Mouse (Mus musculus) cerebellum, postnatal 36 days (tissue): ENCODE measurements around the gene Gm10721.
"Not testable (repeated sequence)": the region's sequence is repeated elsewhere in the genome, so short reads cannot be mapped to it uniquely, and the experiment has no call there.

Experiments
- DNase-seq, 2 experiments: peaks; one replicate each; pipeline ENCODE4 v3.0.0; 2021 to 2022; ENCODE audit warnings: mixed read lengths in 2 of 2

The Gm10721 gene

GRCm38 (mm10) chr9:3012733-3013279 is at the start of gene Gm10721:
TSS of gene Gm10721 (plus strand) at chr9:3013140.
- DNase-seq, result not testable (repeated sequence)

DNA sequence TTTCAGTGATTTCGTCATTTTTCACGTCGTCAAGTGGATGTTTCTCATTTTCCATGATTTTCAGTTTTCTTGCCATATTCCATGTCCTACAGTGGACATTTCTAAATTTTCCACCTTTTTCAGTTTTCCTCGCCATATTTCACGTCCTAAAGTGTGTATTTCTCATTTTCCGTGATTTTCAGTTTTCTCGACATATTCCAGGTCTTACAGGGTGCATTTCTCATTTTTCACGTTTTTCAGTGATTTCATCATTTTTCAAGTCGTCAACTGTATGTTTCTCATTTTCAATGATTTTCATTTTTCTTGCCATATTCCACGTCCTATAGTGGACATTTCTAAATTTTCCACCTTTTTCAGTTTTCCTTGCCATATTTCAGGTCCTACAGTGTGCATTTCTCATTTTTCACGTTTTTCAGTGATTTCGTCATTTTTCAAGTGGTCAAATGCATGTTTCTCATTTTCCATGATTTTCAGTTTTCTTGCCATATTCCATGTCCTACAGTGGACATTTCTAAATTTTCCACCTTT is 12.4 kb upstream of the Gm10721 start, which contains the start of gene Gm10722:
TSS of gene Gm10722 (plus strand) at position 478 of the 528 bp plus-strand sequence.
- not testable (repeated sequence) for DNase-seq

- DNase-seq, result peak in 1 of 2 experiments; percentile 5
Measured at GRCm38 (mm10) chr9:3001006-3001405, 11.9 kb upstream of the Gm10721 start.

GRCm38 (mm10) chr9:3001948-3002659 is 10.8 kb upstream of the Gm10721 start:
- peak; percentile 85 to 88 for DNase-seq

DNA sequence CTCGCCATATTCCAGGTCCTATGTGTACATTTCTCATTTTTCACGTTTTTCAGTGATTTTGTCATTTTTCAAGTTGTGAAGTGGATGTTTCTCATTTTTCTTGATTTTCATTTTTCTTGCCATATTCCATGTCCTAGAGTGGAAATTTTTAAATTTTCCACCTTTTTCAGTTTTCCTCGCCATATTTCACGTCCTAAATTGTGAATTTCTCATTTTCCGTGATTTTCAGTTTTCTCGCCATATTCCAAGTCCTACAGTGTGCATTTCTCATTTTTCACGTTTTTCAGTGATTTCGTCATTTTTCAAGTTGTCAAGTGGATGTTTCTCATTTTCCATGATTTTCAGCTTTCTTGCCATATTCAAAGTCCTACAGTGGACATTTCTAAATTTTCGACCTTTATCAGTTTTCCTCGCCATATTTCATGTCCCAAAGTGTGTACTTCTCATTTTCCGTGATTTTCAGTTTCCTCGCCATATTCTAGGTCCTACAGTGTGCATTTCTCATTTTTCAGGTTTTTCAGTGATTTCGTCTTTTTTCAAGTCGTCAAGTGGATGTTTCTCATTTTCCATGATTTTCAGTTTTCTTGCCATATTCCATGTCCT is 10.0 kb upstream of the Gm10721 start, which contains the start of gene Gm11168:
TSS of gene Gm11168 (plus strand) at position 553 of the 603 bp plus-strand sequence.
- DNase-seq, result not testable (repeated sequence)

GRCm38 (mm10) chr9:3006179-3006578 is 6.8 kb upstream of the Gm10721 start:
- not testable (repeated sequence) for DNase-seq

DNA sequence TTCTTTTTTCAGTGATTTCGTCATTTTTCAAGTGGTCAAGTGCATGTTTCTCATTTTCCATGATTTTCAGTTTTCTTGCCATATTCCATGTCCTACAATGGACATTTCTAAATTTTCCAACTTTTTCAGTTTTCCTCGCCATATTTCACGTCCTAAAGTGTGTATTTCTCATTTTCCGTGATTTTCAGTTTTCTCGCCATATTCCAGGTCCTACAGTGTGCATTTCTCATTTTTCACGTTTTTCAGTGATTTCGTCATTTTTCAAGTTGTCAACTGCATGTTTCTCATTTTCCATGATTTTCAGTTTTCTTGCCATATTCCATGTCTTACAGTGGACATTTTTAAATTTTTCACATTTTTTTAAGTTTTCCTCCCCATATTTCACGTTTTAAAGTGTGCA is 6.3 kb upstream of the Gm10721 start:
- peak; percentile 30 to 79 for DNase-seq

- not testable (repeated sequence) for DNase-seq
Measured at GRCm38 (mm10) chr9:3007272-3007671, 5.7 kb upstream of the Gm10721 start.

DNA sequence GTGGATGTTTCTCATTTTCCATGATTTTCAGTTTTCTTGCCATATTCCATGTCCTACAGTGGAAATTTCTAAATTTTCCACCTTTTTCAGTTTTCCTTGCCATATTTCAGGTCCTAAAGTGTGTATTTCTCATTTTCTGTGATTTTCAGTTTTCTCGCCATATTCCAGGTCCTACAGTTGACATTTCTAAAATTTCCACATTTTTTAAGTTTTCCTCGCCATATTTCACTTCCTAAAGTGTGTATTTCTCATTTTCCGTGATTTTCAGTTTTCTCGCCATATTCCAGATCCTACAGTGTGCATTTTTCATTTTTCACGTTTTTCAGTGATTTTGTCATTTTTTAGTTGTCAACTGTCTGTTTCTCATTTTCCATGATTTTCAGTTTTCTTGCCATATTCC is 3.6 kb upstream of the Gm10721 start:
- not testable (repeated sequence) for DNase-seq

DNA sequence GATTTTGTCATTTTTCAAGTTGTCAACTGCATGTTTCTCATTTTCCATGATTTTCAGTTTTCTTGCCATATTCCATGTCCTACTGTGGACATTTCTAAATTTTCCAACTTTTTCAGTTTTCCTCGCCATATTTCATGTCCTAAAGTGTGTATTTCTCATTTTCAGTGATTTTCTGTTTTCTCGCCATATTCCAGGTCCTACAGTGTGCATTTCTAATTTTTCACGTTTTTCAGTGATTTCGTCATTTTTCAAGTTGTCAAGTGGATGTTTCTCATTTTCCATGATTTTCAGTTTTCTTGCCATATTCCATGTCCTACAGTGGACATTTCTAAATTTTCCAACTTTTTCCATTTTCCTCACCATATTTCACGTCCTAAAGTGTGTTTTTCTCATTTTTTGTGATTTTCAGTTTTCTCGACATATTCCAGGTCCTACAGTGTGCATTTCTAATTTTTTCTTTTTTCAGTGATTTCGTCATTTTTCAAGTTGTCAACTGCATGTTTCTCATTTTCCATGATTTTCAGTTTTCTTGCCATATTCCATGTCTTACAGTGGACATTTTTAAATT is 802 bp upstream of the Gm10721 start:
- not testable (repeated sequence) for DNase-seq

DNA sequence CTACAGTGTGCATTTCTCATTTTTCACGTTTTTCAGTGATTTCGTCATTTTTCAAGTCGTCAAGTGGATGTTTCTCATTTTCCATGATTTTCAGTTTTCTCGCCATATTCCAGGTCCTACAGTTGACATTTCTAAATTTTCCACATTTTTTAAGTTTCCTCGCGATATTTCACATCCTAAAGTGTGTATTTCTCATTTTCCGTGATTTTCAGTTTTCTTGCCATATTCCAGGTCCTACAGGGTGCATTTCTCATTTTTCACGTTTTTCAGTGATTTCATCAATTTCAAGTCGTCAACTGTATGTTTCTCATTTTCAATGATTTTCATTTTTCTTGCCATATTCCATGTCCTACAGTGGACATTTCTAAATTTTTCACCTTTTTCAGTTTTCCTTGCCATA is 2.4 kb downstream of the Gm10721 start, which contains the start of gene Gm10720:
TSS of gene Gm10720 (plus strand) at position 301 of the 400 bp plus-strand sequence.
- DNase-seq, result not testable (repeated sequence)

DNA sequence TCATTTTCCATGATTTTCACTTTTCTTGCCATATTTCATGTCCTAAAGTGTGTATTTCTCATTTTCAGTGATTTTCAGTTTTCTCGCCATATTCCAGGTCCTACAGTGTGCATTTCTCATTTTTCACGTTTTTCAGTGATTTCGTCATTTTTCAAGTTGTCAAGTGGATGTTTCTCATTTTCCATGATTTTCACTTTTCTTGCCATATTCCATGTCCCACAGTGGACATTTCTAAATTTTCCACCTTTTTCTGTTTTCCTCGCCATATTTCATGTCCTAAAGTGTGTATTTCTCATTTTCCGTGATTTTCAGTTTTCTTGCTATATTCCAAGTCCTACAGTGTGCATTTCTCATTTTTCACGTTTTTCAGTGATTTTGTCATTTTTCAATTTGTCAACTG is 3.0 kb downstream of the Gm10721 start:
- not testable (repeated sequence) for DNase-seq

- DNase-seq, result not testable (repeated sequence)
Measured at GRCm38 (mm10) chr9:3017108-3017507, 4.2 kb downstream of the Gm10721 start, which contains the start of gene Gm10719. TSS of gene Gm10719 (plus strand) at chr9:3017408.

- DNase-seq, result peak; percentile 51 to 88
Measured at GRCm38 (mm10) chr9:3018944-3019343, 6.0 kb downstream of the Gm10721 start.

DNA sequence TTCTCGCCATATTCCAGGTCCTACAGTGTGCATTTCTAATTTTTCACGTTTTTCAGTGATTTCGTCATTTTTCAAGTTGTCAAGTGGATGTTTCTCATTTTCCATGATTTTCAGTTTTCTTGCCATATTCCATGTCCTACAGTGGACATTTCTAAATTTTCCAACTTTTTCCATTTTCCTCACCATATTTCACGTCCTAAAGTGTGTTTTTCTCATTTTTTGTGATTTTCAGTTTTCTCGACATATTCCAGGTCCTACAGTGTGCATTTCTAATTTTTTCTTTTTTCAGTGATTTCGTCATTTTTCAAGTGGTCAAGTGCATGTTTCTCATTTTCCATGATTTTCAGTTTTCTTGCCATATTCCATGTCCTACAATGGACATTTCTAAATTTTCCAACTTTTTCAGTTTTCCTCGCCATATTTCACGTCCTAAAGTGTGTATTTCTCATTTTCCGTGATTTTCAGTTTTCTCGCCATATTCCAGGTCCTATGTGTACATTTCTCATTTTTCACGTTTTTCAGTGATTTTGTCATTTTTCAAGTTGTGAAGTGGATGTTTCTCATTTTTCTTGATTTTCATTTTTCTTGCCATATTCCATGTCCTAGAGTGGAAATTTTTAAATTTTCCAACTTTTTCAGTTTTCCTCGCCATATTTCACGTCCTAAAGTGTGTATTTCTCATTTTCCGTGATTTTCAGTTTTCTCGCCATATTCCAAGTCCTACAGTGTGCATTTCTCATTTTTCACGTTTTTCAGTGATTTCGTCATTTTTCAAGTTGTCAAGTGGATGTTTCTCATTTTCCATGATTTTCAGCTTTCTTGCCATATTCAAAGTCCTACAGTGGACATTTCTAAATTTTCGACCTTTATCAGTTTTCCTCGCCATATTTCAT is 7.1 kb downstream of the Gm10721 start:
- DNase-seq, result peak; percentile 24 to 33

GRCm38 (mm10) chr9:3022316-3023008 is 9.5 kb downstream of the Gm10721 start:
- DNase-seq, result peak; percentile 11 to 37

- not testable (repeated sequence) for DNase-seq
Measured at GRCm38 (mm10) chr9:3023312-3023984, 10.5 kb downstream of the Gm10721 start, which contains the start of gene Gm10718. TSS of gene Gm10718 (plus strand) at chr9:3023547.

GRCm38 (mm10) chr9:3023985-3024648 is 11.2 kb downstream of the Gm10721 start:
- DNase-seq, result peak in 1 of 2 experiments; percentile 42

DNA sequence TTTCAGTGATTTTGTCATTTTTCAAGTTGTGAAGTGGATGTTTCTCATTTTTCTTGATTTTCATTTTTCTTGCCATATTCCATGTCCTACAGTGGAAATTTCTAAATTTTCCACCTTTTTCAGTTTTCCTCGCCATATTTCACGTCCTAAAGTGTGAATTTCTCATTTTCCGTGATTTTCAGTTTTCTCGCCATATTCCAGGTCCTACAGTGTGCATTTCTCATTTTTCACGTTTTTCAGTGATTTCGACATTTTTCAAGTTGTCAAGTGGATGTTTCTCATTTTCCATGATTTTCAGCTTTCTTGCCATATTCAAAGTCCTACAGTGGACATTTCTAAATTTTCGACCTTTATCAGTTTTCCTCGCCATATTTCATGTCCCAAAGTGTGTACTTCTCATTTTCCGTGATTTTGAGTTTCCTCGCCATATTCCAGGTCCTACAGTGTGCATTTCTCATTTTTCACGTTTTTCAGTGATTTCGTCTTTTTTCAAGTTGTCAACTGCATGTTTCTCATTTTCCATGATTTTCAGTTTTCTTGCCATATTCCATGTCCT is 12.1 kb downstream of the Gm10721 start, which contains the start of gene Gm10717:
TSS of gene Gm10717 (plus strand) at position 506 of the 556 bp plus-strand sequence.
- peak; percentile 4 to 10 for DNase-seq
